Mouse (Mus musculus): ENCODE data around the gene Fcgr1.
"Not testable (repeated sequence)": the region's sequence is repeated elsewhere in the genome, so short reads cannot be mapped to it uniquely, and the experiment has no call there.

Gene Fcgr1

DNA sequence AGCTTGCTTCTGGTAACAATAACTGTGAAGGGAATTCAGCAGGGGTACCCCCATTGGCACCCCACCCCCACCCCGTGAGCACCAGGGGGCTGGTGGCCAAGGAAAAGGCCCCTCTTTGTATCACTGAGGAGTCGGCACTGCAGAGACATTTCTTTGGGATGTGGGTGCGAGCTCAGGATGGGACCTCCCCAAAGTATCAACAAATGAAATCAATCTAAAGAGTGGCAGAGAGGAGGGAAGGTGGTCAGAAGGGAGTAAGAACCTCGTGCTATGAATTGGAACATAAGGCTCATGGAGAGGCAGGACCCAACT, 44.8 kb downstream of the Fcgr1 start:
- DNase-seq (ENCODE audit: low read depth, low spot score) = no peak

DNA sequence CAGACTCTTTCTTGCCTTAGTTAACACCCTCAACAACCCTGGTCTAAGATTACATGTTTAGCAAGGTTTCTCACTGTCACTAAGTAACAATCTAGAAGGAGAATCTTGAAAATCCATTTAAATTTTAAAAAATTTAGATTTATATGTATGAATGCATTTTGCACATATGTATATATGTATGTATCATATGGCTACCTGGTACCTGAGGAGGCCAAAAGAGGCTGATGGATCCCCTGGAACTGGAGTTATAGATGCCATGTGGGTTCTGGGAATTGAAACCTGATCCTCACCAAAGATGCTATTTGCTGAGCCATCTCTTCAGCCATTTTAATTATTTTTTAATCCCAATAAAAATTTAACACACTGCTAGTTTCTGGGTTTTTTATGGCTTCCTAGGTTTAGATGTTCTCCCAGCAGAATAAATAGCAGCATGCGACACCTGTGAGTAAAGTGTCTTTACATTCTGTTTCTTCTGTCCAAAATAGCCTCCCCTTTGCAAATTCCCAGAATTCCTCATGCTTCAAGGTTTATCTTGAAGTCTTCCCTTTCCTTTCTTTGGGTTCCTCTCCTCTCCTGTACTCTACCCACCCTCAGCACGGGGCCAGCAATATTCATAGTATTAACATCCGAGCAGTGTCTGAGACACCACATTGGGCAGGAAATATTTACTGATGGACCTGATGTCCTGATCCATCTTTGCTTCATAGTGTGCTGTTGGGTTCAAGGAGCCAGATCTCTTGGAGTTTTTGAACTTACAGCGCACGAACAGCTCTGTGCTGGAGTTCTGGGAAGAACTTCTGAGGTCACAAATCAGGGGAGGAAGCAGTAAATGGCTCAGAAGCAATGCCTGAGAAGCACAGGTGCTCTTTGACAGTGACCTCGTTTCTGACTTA, 45.4 kb downstream of the Fcgr1 start:
- DNase-seq (ENCODE audit: low read depth, low spot score) = no peak

DNA sequence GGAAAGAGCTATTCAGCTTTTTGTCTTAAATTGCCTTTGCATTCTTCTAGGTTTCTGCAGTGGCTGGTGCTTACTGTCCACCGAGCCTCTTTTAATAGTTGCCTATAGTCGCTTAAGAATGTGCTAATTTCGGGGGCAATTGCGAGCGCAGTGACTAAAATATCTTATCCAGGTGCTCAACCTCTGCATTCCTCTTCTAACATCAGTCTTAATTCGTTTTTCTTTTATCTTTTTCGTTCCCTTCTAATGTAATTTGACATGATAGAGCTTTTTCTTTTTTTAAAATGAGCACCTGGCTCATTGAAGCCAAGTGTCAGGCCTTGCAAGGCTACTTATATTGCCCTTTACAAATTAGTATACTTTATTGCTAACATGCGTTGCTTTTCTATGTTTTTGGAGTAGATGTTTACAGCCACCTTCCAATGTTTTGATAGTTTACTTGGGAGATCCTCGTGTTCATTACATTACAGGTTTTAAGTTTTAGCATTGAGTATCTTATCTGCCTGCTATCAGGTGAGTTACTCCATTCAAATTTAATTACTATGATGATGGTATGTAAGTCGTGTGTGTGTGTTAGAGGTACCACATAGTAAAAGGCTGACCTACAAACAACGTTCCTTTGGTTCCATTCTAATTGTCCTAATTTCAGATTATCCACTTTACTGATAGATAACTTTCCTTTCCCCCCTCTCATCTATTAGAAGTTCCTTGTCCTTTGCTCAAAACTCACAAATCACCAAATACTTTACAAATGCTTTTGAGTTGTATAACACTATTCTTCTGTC, 46.2 kb downstream of the Fcgr1 start:
- no peak for DNase-seq (ENCODE audit: low read depth, low spot score)

DNA sequence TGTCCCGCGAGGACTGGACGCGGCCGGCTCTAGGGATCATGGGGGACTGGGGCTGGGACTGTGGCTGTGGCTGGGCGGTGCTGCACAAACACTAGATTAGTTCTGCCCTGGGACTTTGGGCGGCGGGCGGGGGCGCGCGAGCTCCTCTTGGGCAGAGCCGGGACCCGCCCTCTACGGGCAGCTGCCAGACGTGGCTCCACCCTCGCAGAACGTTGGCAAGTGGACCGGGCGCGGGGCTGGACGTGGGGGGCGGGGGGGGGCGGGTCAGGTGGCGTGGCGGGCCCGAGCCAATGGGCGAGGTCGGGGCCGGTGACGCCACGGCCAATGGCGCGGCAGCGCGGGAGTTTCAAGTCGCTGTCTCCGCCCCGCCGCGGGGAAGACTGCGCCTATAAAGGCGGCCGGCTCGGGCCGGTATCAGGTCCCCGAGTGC, 47.3 kb downstream of the Fcgr1 start, which contains the start of gene Hist2h3c1:
Gene Hist2h3c1 (plus strand): TSS at position 259 of the 430 bp plus-strand sequence.
- not testable (repeated sequence) for DNase-seq (ENCODE audit: low read depth, low spot score)

- DNase-seq (ENCODE audit: low read depth, low spot score) = not testable (repeated sequence)
These were observed 47.8 kb downstream of the Fcgr1 start for GRCm38 (mm10) chr3:96246018-96246417.

GRCm38 (mm10) chr3:96245003-96245886, 48.5 kb downstream of the Fcgr1 start, which contains the start of gene Hist2h2aa1:
TSS of gene Hist2h2aa1 (plus strand) at chr3:96245497.
- peak; percentile 85 for DNase-seq (ENCODE audit: low read depth, low spot score)

DNA sequence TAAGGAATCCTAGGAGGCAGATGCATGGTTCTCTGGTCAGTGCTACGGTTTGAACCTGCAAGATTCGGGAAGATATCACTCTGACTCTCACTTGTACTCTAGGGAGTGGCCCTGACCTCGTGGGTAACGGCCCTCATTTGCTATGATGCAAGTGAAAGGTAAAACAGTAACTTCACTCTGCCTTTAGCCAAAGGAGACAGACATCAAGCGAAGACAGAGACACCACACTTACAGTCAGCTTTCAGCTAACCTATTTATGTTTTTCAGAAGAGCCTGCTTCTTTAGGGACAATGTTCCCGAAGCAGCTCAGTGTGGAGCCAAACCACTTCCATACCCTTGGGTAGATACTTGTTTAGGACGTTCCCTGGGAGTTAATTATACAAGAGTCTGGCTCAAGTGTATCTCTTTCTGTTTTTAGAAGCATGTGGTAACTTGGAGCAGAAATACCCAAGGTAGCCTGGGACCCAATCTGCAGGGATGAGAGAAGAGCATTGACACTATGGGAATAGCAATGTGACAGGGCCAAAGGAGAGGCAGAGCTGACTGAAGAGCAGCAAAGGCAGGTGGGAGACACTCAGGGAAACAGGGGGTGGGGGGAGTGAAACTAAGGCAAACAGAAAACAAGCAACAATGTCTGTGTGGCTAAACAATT, 49.7 kb downstream of the Fcgr1 start:
- no peak for DNase-seq (ENCODE audit: low read depth, low spot score)

DNA sequence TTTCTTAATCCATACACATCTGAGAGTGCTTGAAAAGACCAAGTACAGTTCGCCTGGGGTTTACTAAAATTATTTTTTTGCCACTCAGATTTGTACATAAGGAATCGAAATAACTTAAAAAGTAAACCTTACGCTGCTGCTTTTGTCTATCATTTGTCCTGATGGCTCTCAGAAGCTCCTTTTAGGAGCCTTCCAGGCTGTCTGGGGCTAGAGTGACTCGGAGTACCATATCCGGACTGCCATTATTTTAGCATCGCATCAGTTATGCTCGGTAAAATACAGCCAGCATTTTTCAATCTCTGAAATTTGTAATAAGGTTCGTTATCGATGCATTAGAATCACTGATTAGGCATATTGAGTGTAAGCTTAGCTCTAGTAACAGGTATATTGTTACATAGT, 53.0 kb downstream of the Fcgr1 start:
- no peak for DNase-seq (ENCODE audit: low read depth, low spot score)

DNA sequence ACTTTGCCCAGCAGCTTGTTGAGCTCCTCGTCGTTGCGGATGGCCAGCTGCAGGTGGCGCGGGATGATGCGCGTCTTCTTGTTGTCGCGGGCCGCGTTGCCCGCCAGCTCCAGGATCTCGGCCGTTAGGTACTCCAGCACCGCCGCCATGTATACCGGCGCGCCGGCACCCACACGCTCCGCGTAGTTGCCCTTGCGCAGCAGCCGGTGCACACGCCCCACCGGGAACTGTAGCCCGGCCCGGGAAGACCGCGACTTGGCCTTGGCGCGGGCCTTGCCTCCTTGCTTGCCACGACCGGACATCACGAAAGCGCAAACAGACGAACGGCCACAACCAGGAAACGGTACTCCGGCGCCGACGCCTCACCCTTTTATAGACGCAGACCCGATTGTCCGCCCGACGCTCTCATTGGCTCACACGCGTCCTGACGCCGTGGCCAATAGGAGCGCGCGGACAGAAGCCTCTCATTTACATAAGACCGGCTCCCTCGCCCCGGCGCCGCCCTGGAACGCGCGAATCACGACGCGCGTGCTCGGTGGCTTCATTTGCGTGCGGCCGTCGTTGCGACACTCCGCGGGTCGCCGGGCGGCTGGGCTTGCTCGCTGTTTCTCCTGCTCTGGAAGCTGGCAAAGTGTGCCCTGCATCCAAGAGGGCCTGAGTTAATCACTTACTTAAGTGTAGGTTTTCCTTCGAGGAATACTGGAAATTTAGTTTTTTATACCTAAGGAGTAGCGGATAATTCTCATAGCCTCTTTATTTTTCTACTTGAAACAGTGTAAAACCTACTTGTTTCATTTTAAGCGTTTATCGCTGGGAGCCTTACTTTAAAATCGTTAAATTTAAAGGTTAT, 53.6 kb downstream of the Fcgr1 start, which contains the start of gene Hist2h2aa2:
Gene Hist2h2aa2 (minus strand): TSS at position 328 of the 850 bp plus-strand sequence.
- peak; percentile 71 for DNase-seq (ENCODE audit: low read depth, low spot score)

DNA sequence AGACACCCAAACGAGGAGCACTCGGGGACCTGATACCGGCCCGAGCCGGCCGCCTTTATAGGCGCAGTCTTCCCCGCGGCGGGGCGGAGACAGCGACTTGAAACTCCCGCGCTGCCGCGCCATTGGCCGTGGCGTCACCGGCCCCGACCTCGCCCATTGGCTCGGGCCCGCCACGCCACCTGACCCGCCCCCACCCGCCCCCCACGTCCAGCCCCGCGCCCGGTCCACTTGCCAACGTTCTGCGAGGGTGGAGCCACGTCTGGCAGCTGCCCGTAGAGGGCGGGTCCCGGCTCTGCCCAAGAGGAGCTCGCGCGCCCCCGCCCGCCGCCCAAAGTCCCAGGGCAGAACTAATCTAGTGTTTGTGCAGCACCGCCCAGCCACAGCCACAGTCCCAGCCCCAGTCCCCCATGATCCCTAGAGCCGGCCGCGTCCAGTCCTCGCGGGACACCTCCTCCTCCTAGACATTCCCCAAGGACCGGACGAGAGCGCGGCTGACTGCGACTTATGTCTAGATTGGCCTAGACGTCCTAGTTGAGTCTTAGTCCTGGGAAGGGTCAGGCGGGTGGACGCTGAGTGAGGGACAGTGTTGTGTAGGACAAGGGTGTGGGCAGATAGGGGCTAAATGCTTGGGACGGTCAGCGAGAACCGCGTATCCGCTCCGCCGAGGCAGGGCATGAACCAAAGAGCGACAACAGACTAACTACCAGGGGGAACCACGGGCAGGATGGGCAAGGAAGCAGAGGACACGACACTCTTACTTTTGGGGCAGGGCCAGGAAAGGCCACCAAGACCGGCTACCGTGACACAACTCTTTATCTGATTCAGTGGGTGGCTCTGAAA, 54.6 kb downstream of the Fcgr1 start, which contains the start of gene Hist2h3c2:
Gene Hist2h3c2 (minus strand): TSS at position 174 of the 840 bp plus-strand sequence.
- DNase-seq (ENCODE audit: low read depth, low spot score) = not testable (repeated sequence)

DNA sequence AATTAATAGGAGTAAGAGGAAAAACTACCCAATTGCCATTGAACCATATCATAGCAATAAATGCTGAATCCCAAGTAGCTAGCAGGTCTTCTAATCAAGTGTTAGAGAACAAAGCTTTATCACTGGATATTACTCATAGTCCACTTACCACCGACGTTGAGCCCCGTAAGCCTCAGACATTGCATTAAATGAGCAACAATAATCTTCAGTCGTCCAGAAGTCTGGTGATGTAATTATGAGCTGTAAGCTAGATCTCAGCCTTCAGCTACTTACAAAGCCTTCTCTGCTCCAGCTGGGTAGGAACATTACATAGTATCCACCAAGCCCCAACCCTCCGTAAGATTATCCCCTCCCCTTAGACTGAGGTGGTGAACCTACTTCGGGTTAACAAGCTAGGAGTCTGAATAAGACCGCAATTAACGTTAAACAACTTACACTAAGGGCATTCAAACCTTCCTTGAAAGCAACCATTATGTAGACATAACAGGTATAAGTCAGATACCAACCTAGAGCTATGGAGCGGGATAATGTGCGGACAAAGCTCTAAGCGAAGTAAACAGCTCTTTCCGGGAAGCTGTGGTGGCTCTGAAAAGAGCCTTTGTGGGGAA, 55.8 kb downstream of the Fcgr1 start:
- peak; percentile 29 for DNase-seq (ENCODE audit: low read depth, low spot score)

DNA sequence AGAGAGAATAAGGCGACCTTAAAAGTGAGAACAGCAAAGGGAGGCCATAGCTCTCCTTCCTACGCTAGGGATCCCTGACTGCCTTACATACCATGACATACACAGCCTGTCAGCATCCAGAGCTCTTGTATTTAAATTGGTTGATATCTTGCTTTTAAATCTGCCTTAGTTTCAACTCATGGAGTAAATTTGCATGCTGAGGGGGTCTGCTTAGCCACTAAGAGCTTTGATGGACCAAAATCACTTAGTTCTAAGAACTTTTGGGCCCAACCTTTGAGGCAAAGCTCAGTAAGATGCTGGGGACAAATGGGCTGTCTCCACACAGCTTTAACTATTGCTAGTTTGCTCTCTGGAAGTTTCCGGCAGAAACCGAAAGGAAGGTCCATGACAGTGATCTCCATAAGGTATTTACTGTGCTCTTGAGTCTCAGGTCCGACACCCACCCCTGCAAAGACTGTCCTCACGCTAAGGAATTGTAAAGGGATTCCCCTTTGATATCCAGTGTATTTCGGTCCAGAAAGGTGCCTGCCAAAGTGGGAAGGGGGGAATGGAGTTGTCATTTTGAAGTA, 56.4 kb downstream of the Fcgr1 start:
- no peak for DNase-seq (ENCODE audit: low read depth, low spot score)

DNA sequence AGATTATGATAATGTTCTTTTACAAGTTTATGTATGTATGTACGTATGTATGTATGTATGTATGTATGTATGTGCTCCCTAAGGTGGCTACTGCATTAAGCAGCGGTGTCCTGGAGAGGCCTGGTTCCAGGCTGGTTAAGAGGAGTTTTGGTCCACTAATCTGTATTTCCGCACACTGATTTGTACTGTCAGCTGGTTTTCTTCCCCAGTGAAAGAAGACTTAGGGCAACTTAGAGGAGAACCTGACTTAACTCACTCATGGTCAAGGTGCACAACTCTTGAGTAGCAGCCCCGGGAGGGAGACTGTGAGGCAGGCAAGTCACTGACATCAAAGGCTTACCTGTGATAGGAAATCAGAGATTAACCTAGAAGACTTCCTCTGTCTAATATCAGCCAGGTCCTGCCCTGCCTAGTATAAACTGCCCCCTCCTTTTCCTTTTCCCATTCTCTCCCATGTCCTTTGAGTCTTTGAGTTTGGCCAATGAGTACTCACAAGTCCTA, 56.9 kb downstream of the Fcgr1 start:
- DNase-seq (ENCODE audit: low read depth, low spot score) = no peak

DNA sequence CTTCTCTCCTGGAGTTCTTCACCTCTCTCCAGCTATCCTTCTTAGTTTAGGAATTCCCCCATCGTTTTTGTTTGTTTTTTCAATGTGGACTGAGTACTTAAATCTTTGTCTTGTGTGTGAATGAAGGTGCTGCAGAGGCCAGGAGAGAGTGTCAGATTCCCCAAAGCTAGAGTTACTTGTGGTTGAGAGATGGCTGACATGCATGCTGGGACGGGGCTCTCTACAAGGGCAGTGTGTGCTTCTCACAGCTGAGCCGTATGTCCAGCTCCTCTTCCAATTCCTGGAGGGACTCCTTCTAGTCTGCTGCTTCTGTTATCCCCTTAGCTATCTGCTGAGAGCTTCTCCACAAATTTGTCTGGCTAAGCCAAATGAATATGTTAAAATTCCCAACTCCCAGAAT, 57.9 kb downstream of the Fcgr1 start:
- DNase-seq (ENCODE audit: low read depth, low spot score) = no peak

GRCm38 (mm10) chr3:96234914-96235313, 58.9 kb downstream of the Fcgr1 start:
- DNase-seq (ENCODE audit: low read depth, low spot score) = peak; percentile 61

Measured in CD4-positive, CD25-positive, alpha-beta regulatory T cell, adult 2 months (primary cell).